Mouse (Mus musculus): Measurements from ENCODE around the gene Pdlim5. TPM values are rescaled to one million over a fixed set of nuclear protein-coding genes. Genes with fewer than 3 reads are reported as not detected.

Pdlim5 gene
- total RNA-seq, 2 experiments from 2014 or later: 16.7 to 21.0 TPM

DNA sequence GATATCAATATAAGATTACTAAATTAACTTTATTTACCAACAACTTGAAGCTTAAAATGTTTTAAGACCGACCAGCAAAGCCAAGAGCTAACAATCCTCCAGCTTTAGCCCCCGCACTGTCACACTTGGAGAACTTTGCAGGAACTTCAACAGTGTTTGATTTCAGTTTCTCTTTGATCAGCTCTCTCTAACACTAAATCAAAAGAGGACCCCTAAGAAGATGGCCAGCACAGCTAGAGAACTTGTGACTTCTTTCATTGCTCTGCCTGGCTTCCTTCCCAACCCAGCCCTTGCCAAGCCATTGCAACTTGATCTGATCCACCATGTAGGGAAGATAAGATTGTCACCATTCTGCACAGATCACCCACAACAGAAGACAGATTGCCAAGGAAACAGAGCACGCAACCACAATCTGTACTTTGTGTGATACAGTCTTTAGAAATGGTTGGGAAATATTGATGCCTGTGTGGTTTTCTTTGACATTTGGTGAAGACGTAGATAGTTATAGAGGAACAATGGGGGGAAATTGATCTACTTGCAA lies 17.9 kb upstream of the Pdlim5 start:
- intact Hi-C loops (cut with DNase I): no loop called here
- DNase-seq (ENCODE audit: low spot score in 2 of 2): no peak

DNA sequence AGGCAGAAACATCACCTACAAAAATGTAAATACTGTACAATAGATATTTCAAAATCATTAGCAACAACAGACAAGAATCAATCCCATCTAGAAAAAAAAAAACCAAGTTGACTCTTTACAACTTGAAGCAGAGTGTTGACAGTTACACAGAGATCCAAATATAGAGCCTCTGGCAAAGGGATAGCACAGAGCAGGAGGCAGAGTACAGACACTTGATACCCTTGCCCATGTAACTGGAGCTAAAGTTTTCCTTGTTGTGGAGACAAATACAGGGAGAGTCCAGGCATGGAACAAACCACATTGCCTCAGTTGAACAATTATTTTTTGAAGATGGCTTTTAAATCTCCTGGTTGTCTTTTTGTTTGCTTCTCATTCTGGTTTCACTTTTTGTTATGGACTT lies 15.4 kb upstream of the Pdlim5 start:
- DNase-seq (ENCODE audit: low spot score in 2 of 2): no peak
- intact Hi-C loops (cut with DNase I): no loop called here

DNA sequence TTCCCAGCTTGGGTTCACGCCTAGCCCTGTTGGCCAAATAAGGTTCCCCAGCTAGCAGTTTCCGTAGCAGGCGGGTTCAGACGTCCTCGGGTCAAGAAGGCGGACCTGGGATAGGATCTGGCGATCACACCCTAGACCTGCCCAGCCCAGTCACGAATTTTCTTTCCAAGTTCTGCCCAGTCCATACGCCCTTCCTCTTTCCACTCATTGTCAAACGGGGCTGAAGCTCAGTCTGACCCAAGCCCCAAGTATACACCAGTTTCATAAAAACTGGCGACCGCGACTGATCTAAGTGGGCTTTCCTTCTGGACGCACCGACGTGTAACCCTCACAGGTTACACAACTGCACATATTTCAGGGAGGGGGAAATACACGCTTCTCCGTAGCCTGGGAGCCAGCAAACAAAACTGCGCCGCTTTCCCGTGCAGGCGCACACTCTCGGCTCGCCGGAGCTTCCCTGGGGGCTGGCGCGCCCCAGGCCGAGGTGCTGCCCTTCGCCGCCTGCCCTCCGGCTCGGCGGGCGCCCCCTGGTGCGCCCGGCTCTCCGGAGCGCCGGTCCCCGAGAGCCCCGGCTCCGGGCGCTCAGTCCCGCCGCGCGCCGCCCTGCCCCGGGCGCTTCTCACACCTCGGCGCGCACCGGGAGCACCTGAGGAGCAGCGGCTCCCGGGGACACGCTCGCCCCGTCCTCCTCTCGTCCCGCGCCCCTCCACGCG lies 544 bp downstream of the Pdlim5 start:
- intact Hi-C loops (cut with DNase I): loop anchor here (5.0 kb wide), 1 partner anchor 83 kb away; no protein-coding TSS in a partner anchor
- peak; percentile 11 to 31 for DNase-seq (ENCODE audit: low spot score in 2 of 2)

DNA sequence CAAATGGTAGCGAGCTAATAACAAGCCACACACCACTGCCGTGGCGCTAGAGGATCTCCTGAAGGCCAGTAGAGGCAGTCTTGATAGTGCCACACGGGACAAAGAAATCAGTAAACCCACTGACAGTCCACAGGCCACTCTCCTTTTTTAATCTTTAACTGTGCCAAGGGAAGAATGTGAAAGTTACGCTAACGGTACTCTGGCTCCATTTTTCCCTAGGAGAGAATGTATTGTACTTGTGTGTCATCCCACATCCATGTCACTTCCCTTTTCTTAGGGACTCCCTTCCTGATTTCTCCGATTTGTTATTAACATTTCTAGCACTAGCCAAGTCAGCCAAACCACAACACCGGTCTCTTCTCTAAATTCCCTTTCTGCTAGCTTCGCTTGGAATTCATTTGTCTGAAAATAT lies 1.5 kb downstream of the Pdlim5 start:
- DNase-seq (ENCODE audit: low spot score in 2 of 2): no peak
- intact Hi-C loops (cut with DNase I): loop anchor here (5.0 kb wide), 1 partner anchor 82 kb away; no protein-coding TSS in a partner anchor

DNA sequence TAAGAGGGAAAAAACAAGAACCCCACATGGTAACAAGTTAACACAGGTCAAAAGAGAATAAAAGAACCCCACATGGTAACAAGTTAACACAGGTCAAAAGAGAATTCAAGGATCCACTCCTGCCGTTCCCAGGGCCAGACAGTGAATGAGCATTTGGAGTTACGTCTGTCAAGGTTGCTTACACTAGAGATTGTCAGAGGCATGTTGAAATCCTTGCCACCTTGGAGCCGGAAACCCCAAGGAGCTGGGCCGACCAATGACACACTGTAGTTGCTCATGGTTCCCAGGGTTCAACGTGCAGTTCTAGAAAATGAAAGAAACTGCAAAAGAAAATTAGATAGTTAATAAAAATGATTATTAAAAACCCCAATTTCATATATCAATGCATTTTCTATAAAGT lies 4.0 kb downstream of the Pdlim5 start:
- intact Hi-C loops (cut with DNase I): loop anchor here (5.0 kb wide), 1 partner anchor 79 kb away; no protein-coding TSS in a partner anchor
- no peak for DNase-seq (ENCODE audit: low spot score in 2 of 2)

DNA sequence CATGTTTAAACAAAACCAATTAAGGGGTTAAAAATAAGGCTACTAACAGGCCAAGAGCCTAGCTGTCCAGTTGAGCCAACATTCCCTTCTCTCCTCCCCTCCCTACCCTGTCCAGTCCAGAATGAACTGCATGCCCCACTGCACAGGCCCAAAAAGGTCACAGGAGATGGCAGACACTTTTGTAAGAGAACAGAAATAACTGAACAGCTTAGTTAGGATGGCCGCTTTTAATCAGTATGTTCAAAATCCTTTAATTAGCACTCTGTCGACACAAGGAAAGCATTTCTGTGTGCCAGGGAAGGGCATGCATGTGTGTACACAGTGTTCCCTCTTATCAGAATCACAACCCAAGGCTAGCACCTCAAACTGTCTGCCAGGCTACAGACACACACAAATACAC lies 5.2 kb downstream of the Pdlim5 start:
- intact Hi-C loops (cut with DNase I): loop anchor here (5.0 kb wide), 1 partner anchor 78 kb away; no protein-coding TSS in a partner anchor
- DNase-seq (ENCODE audit: low spot score in 2 of 2): no peak

DNA sequence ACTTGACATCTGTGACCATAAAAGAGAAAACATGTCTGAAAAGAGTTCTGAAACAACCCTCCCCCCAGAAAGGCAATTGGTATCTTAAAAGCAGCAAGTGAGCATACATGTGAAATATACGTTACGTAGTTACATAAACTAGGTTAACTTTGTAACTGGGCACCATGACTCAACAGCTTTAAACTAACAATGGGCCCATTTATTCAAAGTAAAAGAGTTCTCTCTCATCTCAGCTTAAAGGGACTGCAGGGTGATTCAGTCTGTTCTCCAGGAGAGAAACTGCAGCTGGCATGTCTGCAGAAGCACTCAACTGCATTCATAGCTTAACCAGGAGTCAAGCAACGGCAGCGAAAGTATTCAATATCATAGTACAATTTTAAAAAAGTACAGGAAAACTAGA lies 7.3 kb downstream of the Pdlim5 start:
- DNase-seq (ENCODE audit: low spot score in 2 of 2): no peak
- intact Hi-C loops (cut with DNase I): no loop called here

DNA sequence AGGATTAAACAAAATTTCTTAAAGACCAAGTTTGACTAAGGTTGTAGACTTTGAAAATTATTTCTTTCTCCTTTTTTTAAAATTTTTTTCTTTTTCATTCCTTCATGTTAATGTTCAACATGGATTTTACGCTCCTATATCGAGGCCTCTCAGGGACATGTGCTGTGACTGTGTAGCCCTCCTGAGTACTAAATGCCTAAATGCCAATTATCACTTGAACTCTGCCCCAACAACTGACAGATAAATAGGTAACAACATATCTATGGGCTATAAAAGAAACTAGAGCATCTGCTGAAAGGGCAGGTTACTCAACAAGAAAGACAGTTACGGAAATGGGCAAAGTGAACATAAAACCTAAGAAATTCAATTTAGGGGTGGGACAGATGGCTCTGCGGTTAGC lies 9.0 kb downstream of the Pdlim5 start:
- intact Hi-C loops (cut with DNase I): no loop called here
- DNase-seq (ENCODE audit: low spot score in 2 of 2): no peak

DNA sequence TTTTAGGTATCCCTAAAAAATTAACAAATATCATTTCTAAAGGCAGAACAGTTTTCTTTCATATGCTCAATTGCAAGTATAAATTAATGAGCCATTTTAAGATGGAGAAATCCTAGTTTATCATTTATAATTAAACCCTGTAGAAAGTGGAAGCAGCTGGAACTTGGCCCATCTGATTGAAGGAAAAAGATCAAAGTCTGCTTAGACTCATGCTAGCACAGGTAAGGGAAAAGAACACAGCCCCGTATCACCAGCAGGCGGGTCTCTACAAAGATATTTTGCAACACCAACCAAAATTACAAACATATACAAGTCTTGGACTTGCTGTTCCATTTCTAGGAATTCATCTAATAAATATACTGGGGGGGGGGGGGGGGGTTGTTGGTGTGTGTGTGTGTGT lies 9.8 kb downstream of the Pdlim5 start:
- intact Hi-C loops (cut with DNase I): no loop called here
- DNase-seq (ENCODE audit: low spot score in 2 of 2): no peak

DNA sequence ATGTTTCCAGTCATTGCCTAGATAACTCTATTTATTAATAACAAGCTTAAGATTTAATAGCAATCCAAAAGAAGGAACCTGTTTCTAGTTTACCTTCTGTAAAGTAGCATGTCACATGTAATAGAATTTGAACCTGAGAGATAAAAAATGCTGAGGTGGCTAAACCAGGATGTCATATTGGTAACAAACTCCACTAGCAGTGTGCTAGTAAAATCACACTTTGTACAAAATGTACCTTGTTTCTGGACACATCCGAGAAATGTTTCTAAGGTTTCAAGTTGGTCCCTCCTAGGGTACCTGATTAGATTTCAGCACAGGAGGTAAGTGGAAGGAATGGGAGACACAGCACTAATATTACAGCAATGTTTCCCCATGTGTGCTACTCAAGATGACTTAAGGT lies 18.9 kb downstream of the Pdlim5 start:
- intact Hi-C loops (cut with DNase I): no loop called here
- DNase-seq (ENCODE audit: low spot score in 2 of 2): no peak

DNA sequence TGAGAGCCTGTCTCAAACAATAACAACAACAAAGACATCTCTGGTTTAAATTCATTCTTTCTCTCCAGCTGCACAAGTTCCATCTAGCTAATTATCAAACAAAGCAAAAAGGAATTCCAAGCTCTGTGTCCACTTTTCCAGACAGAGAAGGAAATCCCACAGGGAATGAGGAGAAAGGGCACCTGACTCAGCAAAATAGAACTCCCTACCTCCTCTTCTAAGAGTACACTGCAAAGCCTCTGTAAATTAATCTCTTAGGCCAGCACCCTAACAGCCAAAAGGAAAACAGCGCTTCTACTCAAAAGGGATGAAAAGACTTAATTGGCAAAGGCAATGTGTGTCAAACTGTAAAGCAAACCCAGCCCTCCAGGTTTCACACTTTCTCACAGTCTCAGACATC lies 20.4 kb downstream of the Pdlim5 start:
- no peak for DNase-seq (ENCODE audit: low spot score in 2 of 2)
- intact Hi-C loops (cut with DNase I): no loop called here

DNA sequence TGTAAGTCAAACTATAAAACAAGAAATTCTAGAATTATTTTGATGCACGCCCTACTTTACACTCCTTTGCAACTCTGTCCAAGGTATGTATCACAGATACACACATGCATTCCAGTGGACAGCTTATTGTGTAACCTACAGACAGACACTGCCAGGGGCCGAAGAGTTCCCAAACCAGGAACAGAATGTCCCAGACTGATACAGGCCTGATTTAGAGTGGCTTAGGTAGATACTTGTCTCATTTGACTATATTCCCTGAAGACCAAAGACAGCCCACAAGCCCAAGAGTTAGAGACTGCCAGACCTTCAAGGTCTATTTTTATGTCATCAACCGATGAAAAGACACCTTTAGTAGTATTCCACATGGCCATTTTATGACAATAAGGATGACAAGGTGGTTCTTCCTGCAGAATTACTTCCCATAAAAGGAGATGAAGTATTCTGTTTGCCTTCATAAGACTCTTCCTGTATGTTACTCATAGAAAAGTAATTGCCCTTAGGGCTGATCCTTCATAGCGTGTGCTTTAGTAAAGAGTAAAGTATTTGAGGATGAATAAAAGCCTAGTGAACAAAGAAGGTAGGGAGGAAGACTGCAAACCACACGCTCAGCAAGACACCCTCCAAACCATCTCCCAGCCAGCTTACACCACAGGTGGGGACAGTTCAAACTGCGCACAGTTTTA lies 22.9 kb downstream of the Pdlim5 start:
- intact Hi-C loops (cut with DNase I): no loop called here
- DNase-seq (ENCODE audit: low spot score in 2 of 2): no peak

DNA sequence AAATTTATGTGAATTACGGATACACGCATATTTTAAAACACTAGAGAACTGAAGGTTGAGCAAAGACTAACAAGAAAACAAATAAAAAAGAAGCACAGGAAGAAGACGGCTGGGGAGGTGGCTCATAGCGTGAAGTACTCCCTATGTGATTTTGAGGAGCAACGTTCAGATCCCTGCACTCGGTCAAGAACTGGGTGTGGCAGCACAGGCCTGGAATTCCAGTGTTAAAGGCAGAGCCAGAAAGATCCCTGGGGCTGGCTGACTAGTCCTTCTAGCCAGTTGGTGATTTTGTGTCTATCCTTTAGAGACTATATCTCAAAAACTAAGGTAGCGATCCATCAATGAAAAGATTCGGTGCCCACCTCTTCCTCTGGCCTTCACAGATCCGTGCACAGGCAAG lies 27.1 kb downstream of the Pdlim5 start:
- DNase-seq (ENCODE audit: low spot score in 2 of 2): no peak
- intact Hi-C loops (cut with DNase I): no loop called here

DNA sequence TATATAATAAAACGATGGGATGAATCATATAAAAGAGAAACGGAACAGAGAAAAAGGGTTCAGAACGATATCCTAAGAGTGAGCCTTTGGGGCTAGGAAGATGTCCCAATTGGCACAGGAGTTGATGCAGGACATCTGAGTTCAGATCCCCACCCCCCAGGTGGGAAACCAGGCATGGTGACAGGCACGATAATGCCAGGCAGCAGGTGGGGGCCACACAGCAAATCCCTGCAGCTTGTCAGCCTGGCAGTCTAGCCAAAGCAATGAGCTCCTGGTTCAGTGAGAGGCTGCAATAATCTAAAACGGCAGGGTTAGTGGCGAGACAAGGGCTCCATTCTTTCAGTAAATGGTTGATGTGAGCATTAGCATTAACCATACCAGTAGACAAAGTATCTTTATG lies 33.4 kb downstream of the Pdlim5 start:
- DNase-seq (ENCODE audit: low spot score in 2 of 2): no peak
- intact Hi-C loops (cut with DNase I): no loop called here

DNA sequence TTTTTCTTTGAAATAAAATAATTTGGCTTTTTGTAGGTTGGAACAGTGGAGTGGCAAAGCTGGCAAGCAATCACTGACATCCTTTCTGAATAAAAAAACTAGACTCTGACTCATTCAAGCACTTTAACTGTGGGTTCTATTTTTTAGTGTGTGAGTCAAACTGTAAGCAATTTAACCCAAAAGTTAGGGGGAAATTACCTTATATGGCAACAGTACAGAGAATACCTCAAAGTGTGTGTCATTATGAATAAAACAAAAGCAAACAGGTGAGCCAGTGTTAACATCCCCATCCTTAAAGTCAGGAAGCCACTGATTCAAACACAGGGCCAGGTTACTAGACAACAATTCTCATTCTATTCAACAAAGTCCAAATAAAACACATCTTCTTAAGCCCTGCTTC lies 36.5 kb downstream of the Pdlim5 start:
- no peak for DNase-seq (ENCODE audit: low spot score in 2 of 2)
- intact Hi-C loops (cut with DNase I): no loop called here

DNA sequence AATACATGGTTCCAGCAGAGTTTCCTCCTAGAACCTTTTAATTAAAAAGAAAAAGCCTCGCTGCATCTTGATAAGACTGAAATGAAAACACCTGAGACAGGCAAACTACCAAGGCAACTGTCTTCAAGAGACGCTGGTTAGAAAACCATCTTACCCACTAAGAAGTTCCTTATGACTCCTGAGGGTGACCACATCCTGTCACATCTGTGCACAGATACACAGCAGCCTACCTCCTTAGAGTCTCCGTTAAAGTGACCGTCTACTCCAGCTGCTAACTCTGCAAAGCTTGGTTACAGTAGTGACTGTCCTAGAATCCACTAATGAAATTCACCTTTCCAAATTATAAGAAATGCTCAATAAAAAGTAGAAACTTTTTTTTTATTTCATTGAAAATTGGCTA lies 38.8 kb downstream of the Pdlim5 start:
- DNase-seq (ENCODE audit: low spot score in 2 of 2): no peak
- intact Hi-C loops (cut with DNase I): no loop called here

DNA sequence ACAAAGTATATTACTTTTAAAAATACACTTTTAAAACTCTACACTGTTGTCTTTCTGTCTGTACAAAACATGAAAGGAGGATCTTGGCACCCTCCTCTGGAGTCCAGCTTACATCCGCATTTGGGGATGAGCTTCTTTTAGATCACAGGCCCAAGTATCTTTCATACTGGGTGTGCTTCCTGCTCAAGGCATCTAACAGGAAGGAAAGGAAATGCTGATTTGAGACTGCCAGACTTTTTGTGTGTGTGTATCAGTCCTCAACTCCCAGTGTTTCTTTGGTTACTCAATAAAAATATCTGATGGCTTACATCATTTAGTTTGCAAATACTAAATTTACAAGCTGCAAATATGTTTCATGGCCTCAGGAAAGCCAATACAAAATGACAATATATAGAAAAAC lies 42.3 kb downstream of the Pdlim5 start:
- intact Hi-C loops (cut with DNase I): no loop called here
- no peak for DNase-seq (ENCODE audit: low spot score in 2 of 2)

DNA sequence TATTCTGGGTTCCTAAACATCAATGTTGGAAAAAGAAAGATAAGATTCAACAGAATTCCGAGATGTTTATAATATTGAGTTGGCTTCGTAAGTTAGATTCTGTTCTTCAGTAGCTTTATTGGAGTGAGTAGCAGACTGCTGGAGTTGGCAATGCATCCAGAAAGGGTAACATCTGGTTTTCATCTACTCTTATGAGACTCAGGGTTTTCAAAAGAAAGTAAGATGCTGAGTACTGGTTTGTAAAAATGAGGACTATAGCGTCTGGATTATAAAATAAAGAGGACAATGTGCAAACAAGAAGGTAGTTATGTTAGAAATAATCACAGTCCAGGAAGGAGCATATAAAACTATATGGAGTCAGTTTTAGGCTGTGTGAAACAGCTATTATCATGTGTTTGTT lies 45.0 kb downstream of the Pdlim5 start:
- no peak for DNase-seq (ENCODE audit: low spot score in 2 of 2)
- intact Hi-C loops (cut with DNase I): no loop called here

DNA sequence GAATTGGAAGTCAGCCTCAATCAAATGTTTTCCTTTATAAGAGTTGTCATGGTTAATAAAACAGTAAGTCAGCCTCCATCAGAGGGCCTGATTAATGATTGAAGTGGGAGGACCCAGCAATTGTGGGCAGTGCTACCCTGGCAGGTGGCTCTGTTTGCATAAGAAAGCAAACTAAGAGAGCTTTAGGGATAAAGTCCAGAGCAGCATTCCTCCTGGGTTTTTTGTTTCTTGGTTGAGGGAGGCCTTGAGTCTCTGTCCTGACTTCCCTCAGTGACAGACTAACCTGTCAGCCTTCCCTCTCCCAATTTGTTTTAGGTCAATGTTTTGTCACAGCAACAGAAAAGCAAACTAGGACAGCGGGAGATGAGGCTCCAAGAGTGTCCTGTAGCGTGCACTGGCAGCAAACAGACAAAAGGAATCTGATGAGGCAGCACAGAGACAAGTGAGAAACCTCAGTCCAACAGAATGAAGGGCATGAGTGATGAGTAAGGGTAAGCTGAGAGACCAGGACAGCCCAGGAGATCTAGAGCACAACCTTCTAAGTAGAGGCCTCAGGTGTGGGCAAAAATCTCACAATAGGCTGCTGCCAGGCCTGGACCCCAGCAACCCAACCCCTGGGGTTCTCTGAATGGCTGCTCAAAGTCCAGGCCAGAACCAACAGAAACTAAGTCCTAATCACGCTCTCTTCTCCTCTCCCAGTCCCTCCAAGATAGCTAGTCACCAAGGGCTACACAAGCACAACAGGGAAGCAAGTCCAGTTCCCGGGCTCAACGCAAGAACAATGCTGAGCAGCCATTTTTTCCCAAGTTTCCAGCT lies 46.5 kb downstream of the Pdlim5 start:
- DNase-seq (ENCODE audit: low spot score in 2 of 2): no peak
- intact Hi-C loops (cut with DNase I): no loop called here

DNA sequence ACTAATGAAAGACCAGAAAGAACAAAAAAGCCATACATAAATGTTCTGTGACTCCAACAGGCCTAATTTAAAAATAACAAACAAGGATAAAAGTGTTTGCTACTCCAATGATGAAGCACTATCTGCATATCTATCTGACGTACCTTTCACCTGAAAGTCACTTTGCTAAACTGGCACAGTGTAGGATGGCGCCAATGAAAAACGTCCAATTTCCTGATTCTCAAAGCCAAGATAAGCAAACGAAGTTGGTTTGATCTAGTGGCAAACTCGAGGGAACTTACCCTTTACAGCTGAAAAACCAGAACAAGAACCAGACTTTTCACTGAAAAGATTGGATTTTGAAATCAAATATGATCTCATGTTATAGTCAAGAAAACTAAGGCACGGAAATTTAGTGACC lies 49.2 kb downstream of the Pdlim5 start:
- intact Hi-C loops (cut with DNase I): no loop called here
- no peak for DNase-seq (ENCODE audit: low spot score in 2 of 2)
